Mouse (Mus musculus) kidney, adult 2 months (tissue): ENCODE measurements at regions not wholly inside any gene's neighbourhood (a gene's known extent, or its start where the extent isn't known, plus 50 kb on each side); places are given as distances from the start of the nearest gene placed in this dataset.

Source experiments
- DNase-seq: peaks from one replicate; pipeline ENCODE4 v3.0.0; 2021
- H3K27ac ChIP-seq: fragments of 200-500 bp; 2 replicates; pipeline ENCODE4 v1.5.1; 2012; ENCODE audit warnings: low read depth, low read length, control low read depth, inconsistent platforms; ENCODE audit not compliant: insufficient read depth
- H3K27me3 ChIP-seq: fragments of 200-500 bp; replicated peaks from 2 replicates; pipeline ENCODE4 v1.6.1; 2012; ENCODE audit warnings: mild to moderate bottlenecking, moderate library complexity, low read length, inconsistent platforms; ENCODE audit not compliant: control insufficient read depth, insufficient read depth
- H3K36me3 ChIP-seq: fragments of 200-500 bp; 2 replicates; pipeline ENCODE4 v1.6.1; 2012; ENCODE audit warnings: mild to moderate bottlenecking, moderate library complexity, low read length, inconsistent platforms; ENCODE audit not compliant: control insufficient read depth, insufficient read depth
- H3K4me1 ChIP-seq: fragments of 200-500 bp; 2 replicates; pipeline ENCODE4 v1.6.1; 2011; ENCODE audit warnings: low read length; ENCODE audit not compliant: control insufficient read depth, insufficient read depth
- H3K4me3 ChIP-seq: fragments of 200-500 bp; 2 replicates; pipeline ENCODE4 v1.5.1; 2011; ENCODE audit warnings: mild to moderate bottlenecking, low read depth, low read length, control low read depth; ENCODE audit not compliant: insufficient read depth
- CTCF ChIP-seq: fragments of 200-500 bp; conservative IDR thresholded peaks from 2 replicates; pipeline ENCODE4 v1.5.1; 2011; ENCODE audit warnings: low read depth, mild to moderate bottlenecking, control low read depth, low read length, moderate library complexity, mixed read lengths; ENCODE audit not compliant: insufficient read depth, insufficient read length
- POLR2A ChIP-seq: fragments of 200-500 bp; IDR thresholded peaks from one replicate; pipeline ENCODE4 v1.6.1; 2011; ENCODE audit warnings: low read depth, low read length, control low read depth
- WGBS: fragments of 180-500 bp; shearing (Covaris S2); methylation state at CpG from one replicate; pipeline ENCODE4 v1.1.7; 2018; 5-methylcytosine and 5-hydroxymethylcytosine counted together

DNA sequence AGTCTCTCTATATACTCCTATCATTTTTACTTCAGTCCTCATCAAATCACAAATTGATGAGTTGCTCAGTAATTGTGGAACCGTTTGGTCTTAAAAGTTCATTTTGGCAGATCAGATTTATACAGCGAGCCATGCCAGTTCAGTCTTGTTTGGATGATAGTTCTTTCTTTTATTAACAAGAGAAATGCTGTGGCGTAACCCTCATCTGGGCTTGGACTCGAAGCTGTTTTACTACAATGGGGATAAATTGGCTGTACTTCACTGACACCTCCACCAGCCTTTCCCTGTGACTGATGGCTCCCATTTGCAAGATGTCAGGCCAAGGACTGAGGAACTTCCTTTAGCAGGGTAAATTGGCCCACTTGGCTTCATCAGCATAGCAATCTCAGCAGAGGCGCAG is 345.5 kb upstream of the Zic1 start:
- peak; percentile 56 for DNase-seq
- TF ChIP-seq CTCF = no peak
- no peak for TF ChIP-seq POLR2A
- 49% methylated on average over 5 of the region's 5 CpGs for WGBS

DNA sequence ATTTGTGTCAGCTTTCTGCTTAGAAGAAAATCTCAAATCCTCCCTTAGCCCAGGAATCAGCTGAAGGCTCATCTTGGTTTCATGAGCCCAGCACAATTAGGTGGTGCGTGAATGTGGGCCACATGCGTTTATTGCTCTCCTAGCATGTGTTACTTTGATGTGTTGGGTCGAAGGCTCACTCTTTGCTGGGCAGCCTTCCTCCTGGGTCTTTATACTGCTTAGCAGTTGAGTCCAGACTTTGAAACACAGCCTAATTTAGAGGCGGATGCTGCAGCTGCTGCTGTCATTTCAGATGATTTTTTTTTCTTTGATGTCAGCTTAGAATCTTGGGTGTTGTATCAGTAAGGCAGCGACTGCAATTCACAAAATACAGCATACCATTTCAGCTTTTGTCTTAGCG is 315.2 kb upstream of the Zic1 start:
- WGBS = 44% methylated on average over 6 of the region's 6 CpGs
- Histone ChIP-seq H3K4me1 (no peaks in the 10 kb centered on the region), H3K27ac (no peak overlapping the region), H3K4me3 (no peak overlapping the region), H3K36me3 (no peaks in the 10 kb centered on the region), H3K27me3 (no peaks in the 10 kb centered on the region)
- TF ChIP-seq CTCF (no peak), POLR2A (no peak)
- DNase-seq = no peak

More for the DNA sequence above, 345.5 kb upstream of the Zic1 start:
- no peak overlapping the region for H3K27ac ChIP-seq
- H3K36me3 ChIP-seq = no peaks in the 10 kb centered on the region
- H3K4me3 ChIP-seq = no peak overlapping the region
- no peaks in the 10 kb centered on the region for H3K27me3 ChIP-seq
- no peaks in the 10 kb centered on the region for H3K4me1 ChIP-seq

DNA sequence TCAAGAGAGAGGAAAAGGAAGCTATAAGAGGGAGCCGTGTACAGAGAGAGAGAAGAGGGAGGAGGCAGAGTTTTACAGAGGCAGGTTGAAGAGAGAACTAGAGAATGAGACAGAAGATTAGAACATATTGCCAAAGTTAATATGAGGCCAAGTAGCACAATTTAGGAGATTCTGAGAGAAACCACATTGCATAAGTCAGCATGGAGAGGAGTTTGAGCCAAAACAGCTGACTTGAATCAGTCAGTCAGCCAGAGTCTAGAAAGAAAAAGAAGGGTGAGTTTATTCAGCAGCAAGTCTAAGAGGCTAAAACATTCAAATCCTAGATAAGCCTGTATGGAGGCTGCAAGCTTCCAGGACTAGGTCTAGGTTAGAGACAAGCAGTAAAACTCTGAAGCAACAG is 301.1 kb upstream of the Zic1 start:
- WGBS = 66% methylated on average over 1 of the region's 1 CpGs
- H3K4me3 ChIP-seq = no peak overlapping the region
- DNase-seq = no peak
- H3K27ac ChIP-seq = no peak overlapping the region
- H3K4me1 ChIP-seq = no peaks in the 10 kb centered on the region
- H3K27me3 ChIP-seq = no peaks in the 10 kb centered on the region
- no peak for TF ChIP-seq POLR2A
- no peak for TF ChIP-seq CTCF
- no peaks in the 10 kb centered on the region for H3K36me3 ChIP-seq

DNA sequence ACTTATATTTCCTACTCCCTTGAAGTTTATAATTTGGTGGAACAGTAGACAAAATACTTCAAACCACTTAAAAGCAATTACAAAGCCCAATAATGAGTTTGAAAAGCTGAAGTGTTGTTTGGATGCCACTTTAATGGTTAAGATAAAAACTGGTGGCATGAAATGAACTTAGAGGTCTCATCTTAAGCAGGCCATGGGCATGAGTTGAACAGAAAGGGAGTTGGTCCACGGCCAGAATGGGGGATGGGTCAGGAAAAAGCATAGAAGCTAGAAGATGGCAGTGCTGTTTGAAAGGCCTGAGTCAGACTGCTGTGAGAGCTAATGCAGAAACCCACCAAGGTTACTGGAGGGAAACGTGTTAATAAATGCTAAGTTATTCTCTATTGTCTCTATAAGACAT is 294.5 kb upstream of the Zic1 start:
- Histone ChIP-seq H3K27me3 (no peaks in the 10 kb centered on the region), H3K4me3 (no peak overlapping the region), H3K27ac (no peak overlapping the region), H3K36me3 (no peaks in the 10 kb centered on the region), H3K4me1 (no peaks in the 10 kb centered on the region)
- DNase-seq = no peak
- WGBS = 63% methylated on average over 2 of the region's 2 CpGs
- no peak for TF ChIP-seq POLR2A
- TF ChIP-seq CTCF = no peak

DNA sequence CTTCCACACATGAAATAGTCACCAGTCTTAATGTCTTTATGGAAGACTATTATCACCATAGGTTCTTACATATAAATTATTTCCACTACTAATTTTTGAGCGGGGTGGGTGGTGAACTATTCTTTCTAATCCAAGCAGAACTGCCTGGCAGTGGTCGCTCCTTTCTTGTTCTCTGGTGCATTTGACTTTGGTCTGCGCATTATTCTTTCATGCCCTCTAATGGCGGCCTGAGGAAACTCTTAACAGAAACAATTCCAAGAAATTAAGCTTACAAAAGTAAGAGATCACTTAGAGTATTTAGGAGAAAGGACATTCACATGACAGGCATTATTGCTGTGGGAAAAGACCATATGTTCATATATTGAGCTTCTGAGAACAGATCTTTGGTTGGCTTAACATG is 288.5 kb upstream of the Zic1 start:
- 39% methylated on average over 4 of the region's 4 CpGs for WGBS
- TF ChIP-seq CTCF (no peak), POLR2A (no peak)
- no peak for DNase-seq
- Histone ChIP-seq H3K27me3 (no peaks in the 10 kb centered on the region), H3K27ac (no peak overlapping the region), H3K4me1 (no peaks in the 10 kb centered on the region), H3K4me3 (no peak overlapping the region), H3K36me3 (no peaks in the 10 kb centered on the region)

DNA sequence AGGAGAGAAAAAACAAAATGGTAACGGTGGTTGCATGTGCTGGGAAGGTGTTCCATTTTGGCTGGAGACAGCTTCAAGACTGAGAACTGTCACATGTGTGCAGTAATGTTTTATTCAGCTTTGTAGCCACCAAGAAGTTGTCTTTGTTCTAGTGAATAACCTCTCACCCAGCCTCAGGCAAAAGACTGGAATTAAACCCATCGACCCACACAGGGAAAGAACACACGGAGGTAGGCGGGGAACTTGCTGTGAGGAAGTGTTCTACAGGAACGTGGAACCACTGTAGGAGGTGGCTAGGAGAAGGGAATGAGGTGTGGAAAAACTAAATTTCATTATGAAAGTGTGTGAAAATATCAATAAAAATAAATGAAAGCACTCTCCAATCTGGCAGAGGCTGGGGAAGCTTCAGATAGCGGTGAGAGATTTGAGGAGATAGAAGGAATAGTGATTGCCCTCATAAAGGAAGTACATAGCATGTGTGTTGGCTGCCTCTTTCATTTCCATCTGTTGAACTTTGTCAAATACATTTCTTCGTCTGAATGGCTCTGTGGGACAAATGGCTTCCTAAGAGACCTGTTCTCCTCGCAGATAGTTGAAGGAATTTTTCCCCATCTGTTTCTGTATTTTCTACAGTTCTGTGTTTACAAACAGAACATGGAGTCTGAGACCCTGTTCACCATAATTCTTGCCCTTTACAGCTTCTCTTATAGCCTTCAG is 286.9 kb upstream of the Zic1 start:
- H3K4me3 ChIP-seq = no peak overlapping the region
- H3K4me1 ChIP-seq = no peaks in the 10 kb centered on the region
- 73% methylated on average over 8 of the region's 8 CpGs for WGBS

DNA sequence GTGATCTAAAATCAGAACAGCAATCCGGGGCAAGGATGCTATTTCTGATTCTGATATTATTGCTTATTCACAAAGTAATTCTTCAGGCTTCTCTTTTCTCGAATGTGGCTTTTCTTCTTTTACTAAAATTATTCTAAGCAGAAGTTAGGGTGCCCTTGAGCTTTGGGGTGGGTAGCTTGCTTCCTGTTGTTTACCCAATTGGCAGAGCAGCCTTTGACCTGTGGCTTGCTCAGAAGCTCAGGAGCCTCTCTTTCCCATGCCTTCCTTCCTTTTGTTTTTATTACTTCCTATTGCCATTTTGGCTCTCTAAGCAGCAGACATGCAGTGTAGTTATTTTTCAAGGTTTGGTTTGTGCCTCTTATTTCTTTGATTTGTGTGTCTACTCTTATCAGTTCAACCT is 244.8 kb upstream of the Zic1 start:
- no peak overlapping the region for H3K27ac ChIP-seq
- no peaks in the 10 kb centered on the region for H3K36me3 ChIP-seq
- no peaks in the 10 kb centered on the region for H3K27me3 ChIP-seq
- no peaks in the 10 kb centered on the region for H3K4me1 ChIP-seq
- WGBS = 68% methylated on average over 2 of the region's 2 CpGs
- TF ChIP-seq POLR2A = no peak
- DNase-seq = no peak
- H3K4me3 ChIP-seq = no peak overlapping the region

More for the DNA sequence above, 286.9 kb upstream of the Zic1 start:
- Histone ChIP-seq H3K36me3 (no peaks in the 10 kb centered on the region), H3K27me3 (no peaks in the 10 kb centered on the region), H3K27ac (no peak overlapping the region)
- no peak for DNase-seq
- TF ChIP-seq CTCF (no peak), POLR2A (no peak)
